Mouse (Mus musculus): ENCODE data around the gene Slc25a20. TPM values are rescaled to one million over a fixed set of nuclear protein-coding genes. Genes with fewer than 3 reads are reported as not detected.
"Not testable (repeated sequence)": the region's sequence is repeated elsewhere in the genome, so short reads cannot be mapped to it uniquely, and the experiment has no call there.

Gene Slc25a20
- total RNA-seq (2022): 100 to 1,000 TPM; 189 to 257 (median 218) TPM

GRCm38 (mm10) chr9:108661677-108662612 lies at the start of gene Slc25a20:
Slc25a20 (plus strand) TSS chr9:108662088.
- peak; percentile 82 for DNase-seq (ENCODE audit: low spot score)

GRCm38 (mm10) chr9:108617301-108617700 lies 44.6 kb upstream of the Slc25a20 start:
- DNase-seq (ENCODE audit: low spot score): no peak

- DNase-seq (ENCODE audit: low spot score): peak; percentile 34
Observed at GRCm38 (mm10) chr9:108626498-108626897, 35.4 kb upstream of the Slc25a20 start.

- DNase-seq (ENCODE audit: low spot score): no peak
Observed at GRCm38 (mm10) chr9:108628141-108628540, 33.7 kb upstream of the Slc25a20 start.

GRCm38 (mm10) chr9:108630683-108631082 lies 31.2 kb upstream of the Slc25a20 start:
- DNase-seq (ENCODE audit: low spot score): no peak

- DNase-seq (ENCODE audit: low spot score): no peak
Observed at GRCm38 (mm10) chr9:108631631-108632256, 30.1 kb upstream of the Slc25a20 start.

- no peak for DNase-seq (ENCODE audit: low spot score)
Observed at GRCm38 (mm10) chr9:108632375-108632774, 29.5 kb upstream of the Slc25a20 start.

- DNase-seq (ENCODE audit: low spot score): no peak
Observed at GRCm38 (mm10) chr9:108633846-108634245, 28.0 kb upstream of the Slc25a20 start.

GRCm38 (mm10) chr9:108635415-108635814 lies 26.5 kb upstream of the Slc25a20 start:
- no peak for DNase-seq (ENCODE audit: low spot score)

GRCm38 (mm10) chr9:108639825-108640224 lies 22.1 kb upstream of the Slc25a20 start:
- DNase-seq (ENCODE audit: low spot score): no peak

GRCm38 (mm10) chr9:108648166-108648565 lies 13.7 kb upstream of the Slc25a20 start:
- no peak for DNase-seq (ENCODE audit: low spot score)

- DNase-seq (ENCODE audit: low spot score): peak; percentile 91
Observed at GRCm38 (mm10) chr9:108648611-108649560, 13.0 kb upstream of the Slc25a20 start, which contains the start of gene Arih2. Arih2 (minus strand) TSS chr9:108649386.

GRCm38 (mm10) chr9:108649561-108650440 lies 12.1 kb upstream of the Slc25a20 start:
- no peak for DNase-seq (ENCODE audit: low spot score)

- no peak for DNase-seq (ENCODE audit: low spot score)
Observed at GRCm38 (mm10) chr9:108654566-108655464, 7.1 kb upstream of the Slc25a20 start.

- DNase-seq (ENCODE audit: low spot score): not testable (repeated sequence)
Observed at GRCm38 (mm10) chr9:108655865-108656264, 6.0 kb upstream of the Slc25a20 start.

GRCm38 (mm10) chr9:108662660-108663059 lies 772 bp downstream of the Slc25a20 start:
- no peak for DNase-seq (ENCODE audit: low spot score)

GRCm38 (mm10) chr9:108669875-108670274 lies 8.0 kb downstream of the Slc25a20 start:
- DNase-seq (ENCODE audit: low spot score): no peak

- no peak for DNase-seq (ENCODE audit: low spot score)
Observed at GRCm38 (mm10) chr9:108673151-108673550, 11.3 kb downstream of the Slc25a20 start.

- no peak for DNase-seq (ENCODE audit: low spot score)
Observed at GRCm38 (mm10) chr9:108680026-108680425, 18.1 kb downstream of the Slc25a20 start.
